Mouse (Mus musculus): ENCODE measurements around the gene Plekhg3. TPM values are rescaled to one million over a fixed set of nuclear protein-coding genes. Genes with fewer than 3 reads are reported as not detected.

Gene Plekhg3
- polyA plus RNA-seq, 1 experiment from 2014 or later: 6.2 TPM

DNA sequence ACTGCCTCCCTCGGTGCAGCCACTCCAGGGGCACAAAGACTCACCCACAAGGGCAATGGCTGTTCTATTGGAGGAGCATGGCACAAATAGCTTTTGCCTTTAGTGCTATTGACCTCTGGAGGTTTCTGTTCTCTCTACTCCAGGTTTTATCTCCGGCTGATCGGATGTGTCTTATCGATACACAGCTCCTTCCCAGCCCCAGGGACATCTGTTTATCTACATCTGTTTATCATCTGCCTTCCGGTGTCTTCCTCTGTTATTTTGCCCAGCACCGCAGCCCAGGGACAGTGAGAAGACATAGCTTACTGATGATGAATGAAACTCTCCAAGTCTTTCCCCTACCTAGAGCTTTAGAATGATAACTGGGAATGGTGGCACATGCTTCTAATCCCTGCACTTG, 30.6 kb upstream of the Plekhg3 start:
- Histone ChIP-seq H3K4me1 (replicated peaks) (peaks cover 6% of the 10 kb centered on the region), H3K4me3 (replicated peaks) (no peak overlapping the region), H3K4me2 (no peak overlapping the region), H3K36me3 (no peaks in the 10 kb centered on the region), H3K27me3 (0 out of 2 replicates have a peak, but pooled peaks cover 6% of the 10 kb centered on the region), H3K27ac (no peak overlapping the region), H3K9me3 (no peaks in the 10 kb centered on the region), H3K9ac (replicated peaks) (no peak overlapping the region)
- ATAC-seq (ENCODE audit: insufficient number of reproducible peaks, insufficient read depth, low FRiP score, low TSS enrichment, low read depth): no peak
- 84% methylated on average over 6 of the region's 6 CpGs for WGBS

GRCm38 (mm10) chr12:76500896-76501295, 29.8 kb upstream of the Plekhg3 start:
- no peaks in the 10 kb centered on the region for H3K27me3 ChIP-seq
- H3K9ac ChIP-seq (replicated peaks): no peak overlapping the region
- WGBS: 76% methylated on average over 2 of the region's 3 CpGs
- H3K4me2 ChIP-seq: no peak overlapping the region
- no peak overlapping the region for H3K4me3 ChIP-seq (replicated peaks)
- H3K9me3 ChIP-seq: no peaks in the 10 kb centered on the region
- ATAC-seq (ENCODE audit: insufficient number of reproducible peaks, insufficient read depth, low FRiP score, low TSS enrichment, low read depth): no peak
- peaks cover 6% of the 10 kb centered on the region for H3K4me1 ChIP-seq (replicated peaks)
- H3K27ac ChIP-seq: no peak overlapping the region
- no peaks in the 10 kb centered on the region for H3K36me3 ChIP-seq

DNA sequence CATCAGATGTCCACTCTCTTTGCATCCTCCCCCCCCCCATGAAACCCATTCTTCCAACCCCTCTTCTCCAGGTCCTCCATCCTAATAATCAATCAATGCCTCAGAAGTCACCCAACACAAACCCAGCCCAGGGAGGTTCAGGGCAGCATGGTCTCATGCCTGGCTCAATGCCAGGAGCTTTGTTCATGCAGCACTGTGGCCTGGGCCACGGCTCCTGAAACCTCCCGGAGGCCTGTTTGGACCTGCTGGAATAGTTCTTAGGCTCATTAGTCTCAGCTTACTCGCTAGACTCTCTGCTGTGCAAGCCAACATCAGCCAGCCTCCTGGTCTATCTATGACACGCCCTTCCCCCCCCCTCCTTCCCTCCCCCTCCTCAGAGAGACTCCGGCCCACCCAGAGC, 27.7 kb upstream of the Plekhg3 start:
- no peak overlapping the region for H3K4me2 ChIP-seq
- WGBS: 50% methylated on average over 5 of the region's 5 CpGs
- H3K27me3 ChIP-seq: no peaks in the 10 kb centered on the region
- 0 out of 2 replicates have a peak overlapping the region, but pooled peaks have one; percentile 17 for H3K27ac ChIP-seq
- H3K36me3 ChIP-seq: no peaks in the 10 kb centered on the region
- peak; percentile 34 for ATAC-seq (ENCODE audit: insufficient number of reproducible peaks, insufficient read depth, low FRiP score, low TSS enrichment, low read depth)
- H3K4me1 ChIP-seq (replicated peaks): peaks cover 17% of the 10 kb centered on the region
- H3K4me3 ChIP-seq (replicated peaks): no peak overlapping the region
- H3K9me3 ChIP-seq: no peaks in the 10 kb centered on the region
- no peak overlapping the region for H3K9ac ChIP-seq (replicated peaks)

GRCm38 (mm10) chr12:76506522-76506921, 24.2 kb upstream of the Plekhg3 start:
- Histone ChIP-seq H3K4me1 (replicated peaks) (peaks cover 23% of the 10 kb centered on the region), H3K27ac (peak overlapping the region; percentile 56; the same call in 1 of the 2 replicates), H3K4me2 (no peak overlapping the region), H3K4me3 (replicated peaks) (no peak overlapping the region), H3K27me3 (no peaks in the 10 kb centered on the region), H3K9me3 (no peaks in the 10 kb centered on the region), H3K36me3 (no peaks in the 10 kb centered on the region), H3K9ac (replicated peaks) (no peak overlapping the region)
- ATAC-seq (ENCODE audit: insufficient number of reproducible peaks, insufficient read depth, low FRiP score, low TSS enrichment, low read depth): no peak
- 71% methylated on average over 2 of the region's 2 CpGs for WGBS

GRCm38 (mm10) chr12:76507791-76508190, 22.9 kb upstream of the Plekhg3 start:
- Histone ChIP-seq H3K4me3 (replicated peaks) (no peak overlapping the region), H3K4me1 (replicated peaks) (peaks cover 23% of the 10 kb centered on the region), H3K27ac (peak overlapping the region; percentile 37), H3K9me3 (no peaks in the 10 kb centered on the region), H3K27me3 (no peaks in the 10 kb centered on the region), H3K4me2 (no peak overlapping the region), H3K36me3 (no peaks in the 10 kb centered on the region), H3K9ac (replicated peaks) (no peak overlapping the region)
- 57% methylated on average over 5 of the region's 5 CpGs for WGBS
- ATAC-seq (ENCODE audit: insufficient number of reproducible peaks, insufficient read depth, low FRiP score, low TSS enrichment, low read depth): no peak

GRCm38 (mm10) chr12:76508909-76509440, 21.7 kb upstream of the Plekhg3 start:
- peaks cover 19% of the 10 kb centered on the region; the same call in 1 of the 2 replicates for H3K4me1 ChIP-seq (replicated peaks)
- H3K4me3 ChIP-seq (replicated peaks): no peak overlapping the region
- no peaks in the 10 kb centered on the region for H3K27me3 ChIP-seq
- ATAC-seq (ENCODE audit: insufficient number of reproducible peaks, insufficient read depth, low FRiP score, low TSS enrichment, low read depth): peak; percentile 52; the same call in 1 of the 2 replicates
- no peaks in the 10 kb centered on the region for H3K9me3 ChIP-seq
- WGBS: 78% methylated on average over 7 of the region's 7 CpGs
- H3K27ac ChIP-seq: no peak overlapping the region
- no peaks in the 10 kb centered on the region for H3K36me3 ChIP-seq
- no peak overlapping the region for H3K9ac ChIP-seq (replicated peaks)
- H3K4me2 ChIP-seq: no peak overlapping the region

GRCm38 (mm10) chr12:76512731-76513130, 18.0 kb upstream of the Plekhg3 start:
- Histone ChIP-seq H3K4me2 (no peak overlapping the region), H3K4me1 (replicated peaks) (peaks cover 13% of the 10 kb centered on the region), H3K4me3 (replicated peaks) (no peak overlapping the region), H3K27me3 (no peaks in the 10 kb centered on the region), H3K36me3 (no peaks in the 10 kb centered on the region), H3K27ac (no peak overlapping the region), H3K9ac (replicated peaks) (no peak overlapping the region), H3K9me3 (no peaks in the 10 kb centered on the region)
- ATAC-seq (ENCODE audit: insufficient number of reproducible peaks, insufficient read depth, low FRiP score, low TSS enrichment, low read depth): no peak
- 74% methylated on average over 1 of the region's 1 CpGs for WGBS

DNA sequence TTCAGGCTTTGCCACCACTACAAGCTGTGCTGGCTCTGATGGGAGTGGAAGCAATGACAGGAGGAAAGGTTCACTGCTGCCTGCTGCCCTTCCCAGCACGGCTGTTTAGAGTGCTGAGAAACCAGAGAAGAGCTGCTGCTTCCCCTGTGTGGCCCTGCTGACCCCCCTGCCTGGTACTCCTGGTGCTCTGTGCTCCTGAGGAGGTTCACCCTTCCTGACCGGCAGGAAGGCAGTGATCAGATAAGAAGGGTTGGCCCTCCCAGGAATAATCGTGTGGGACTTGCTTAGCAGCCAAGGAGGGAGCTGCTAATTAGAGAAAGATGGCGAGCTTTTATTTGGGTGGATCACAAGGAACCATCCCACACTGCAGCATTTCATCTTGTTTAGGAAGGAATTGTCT, 15.8 kb upstream of the Plekhg3 start:
- H3K27me3 ChIP-seq: no peaks in the 10 kb centered on the region
- no peak overlapping the region for H3K4me2 ChIP-seq
- no peak overlapping the region for H3K4me3 ChIP-seq (replicated peaks)
- no peak for ATAC-seq (ENCODE audit: insufficient number of reproducible peaks, insufficient read depth, low FRiP score, low TSS enrichment, low read depth)
- H3K4me1 ChIP-seq (replicated peaks): peaks cover 5% of the 10 kb centered on the region; the same call in 1 of the 2 replicates
- H3K36me3 ChIP-seq: no peaks in the 10 kb centered on the region
- H3K9ac ChIP-seq (replicated peaks): no peak overlapping the region
- H3K9me3 ChIP-seq: no peaks in the 10 kb centered on the region
- WGBS: 20% methylated on average over 4 of the region's 4 CpGs
- no peak overlapping the region for H3K27ac ChIP-seq

DNA sequence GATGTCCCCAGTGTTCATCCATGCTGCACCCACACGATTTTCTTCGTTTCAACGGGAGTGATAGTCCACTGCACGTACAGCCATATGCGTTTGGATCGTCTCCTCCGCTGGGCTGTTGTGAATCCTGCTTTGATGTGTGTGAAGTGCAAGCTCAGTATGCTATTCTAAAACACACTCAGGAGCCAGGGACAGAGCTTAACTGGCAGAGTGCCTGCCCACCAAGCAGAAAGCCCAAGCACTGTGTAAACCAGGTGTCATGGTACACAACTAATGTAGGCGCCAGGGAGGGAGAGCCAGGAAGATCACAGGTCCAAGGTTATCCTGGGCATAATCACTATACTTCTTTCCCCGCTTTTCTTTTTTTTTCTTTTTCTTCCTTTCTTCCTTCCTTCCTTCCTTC, 12.7 kb upstream of the Plekhg3 start:
- Histone ChIP-seq H3K4me1 (replicated peaks) (peaks cover 5% of the 10 kb centered on the region; the same call in 1 of the 2 replicates), H3K4me2 (no peak overlapping the region)

DNA sequence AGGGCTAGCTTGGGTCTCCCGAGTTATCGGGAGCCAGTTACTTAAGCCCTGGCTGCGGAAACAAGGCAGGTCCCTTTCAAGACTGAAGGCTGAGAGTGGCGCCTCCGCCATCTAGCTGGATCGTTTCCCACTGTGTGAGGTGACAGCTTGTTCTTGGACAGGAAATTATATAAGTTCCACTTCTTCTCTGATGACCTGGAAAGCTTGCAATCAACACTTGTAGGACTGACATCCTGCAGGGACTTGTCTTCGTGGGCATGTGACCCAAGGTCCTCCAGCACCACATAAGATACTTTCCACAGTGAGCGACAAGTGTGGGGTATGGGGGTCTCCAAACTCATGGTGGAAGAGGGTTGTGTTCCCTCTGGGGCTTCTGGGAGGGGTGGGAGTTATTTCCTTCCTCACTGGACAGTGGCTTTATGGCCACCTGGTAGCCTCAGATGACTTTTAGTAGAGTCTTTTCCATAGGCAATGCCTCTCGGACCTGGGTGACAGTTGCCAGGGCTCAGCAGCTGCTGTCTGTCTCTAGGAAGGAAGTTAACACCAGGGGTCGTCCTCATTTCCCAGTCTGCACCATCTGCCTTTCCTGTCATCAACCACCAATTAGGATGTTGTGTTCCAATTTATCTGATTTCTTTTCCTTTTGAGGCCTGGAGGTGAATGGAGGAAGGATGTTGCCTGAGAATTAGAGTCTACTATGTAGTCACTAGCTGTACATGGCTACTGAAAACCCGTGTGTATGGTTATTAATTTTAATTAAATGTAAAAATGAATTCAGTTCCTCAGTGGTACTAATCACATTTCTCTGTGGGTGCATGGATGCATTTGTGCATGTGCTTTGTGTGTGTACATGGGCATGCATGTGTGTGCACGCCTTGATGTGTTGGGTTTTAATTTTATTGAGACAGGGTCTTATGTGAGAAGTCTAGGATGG, 11.5 kb upstream of the Plekhg3 start:
- Histone ChIP-seq H3K4me1 (replicated peaks) (peaks cover 5% of the 10 kb centered on the region; the same call in 1 of the 2 replicates), H3K27me3 (no peaks in the 10 kb centered on the region), H3K9ac (replicated peaks) (no peak overlapping the region), H3K36me3 (no peaks in the 10 kb centered on the region), H3K9me3 (peaks cover 5% of the 10 kb centered on the region; the same call in 1 of the 2 replicates), H3K27ac (no peak overlapping the region), H3K4me2 (no peak overlapping the region), H3K4me3 (replicated peaks) (no peak overlapping the region)
- no peak for ATAC-seq (ENCODE audit: insufficient number of reproducible peaks, insufficient read depth, low FRiP score, low TSS enrichment, low read depth)
- WGBS: 82% methylated on average over 12 of the region's 12 CpGs

More for the DNA sequence above, 12.7 kb upstream of the Plekhg3 start:
- WGBS: 91% methylated on average over 9 of the region's 9 CpGs
- no peak for ATAC-seq (ENCODE audit: insufficient number of reproducible peaks, insufficient read depth, low FRiP score, low TSS enrichment, low read depth)
- Histone ChIP-seq H3K9me3 (peaks cover 2% of the 10 kb centered on the region; the same call in 1 of the 2 replicates), H3K27me3 (no peaks in the 10 kb centered on the region), H3K4me3 (replicated peaks) (no peak overlapping the region), H3K36me3 (no peaks in the 10 kb centered on the region), H3K27ac (no peak overlapping the region), H3K9ac (replicated peaks) (no peak overlapping the region)

DNA sequence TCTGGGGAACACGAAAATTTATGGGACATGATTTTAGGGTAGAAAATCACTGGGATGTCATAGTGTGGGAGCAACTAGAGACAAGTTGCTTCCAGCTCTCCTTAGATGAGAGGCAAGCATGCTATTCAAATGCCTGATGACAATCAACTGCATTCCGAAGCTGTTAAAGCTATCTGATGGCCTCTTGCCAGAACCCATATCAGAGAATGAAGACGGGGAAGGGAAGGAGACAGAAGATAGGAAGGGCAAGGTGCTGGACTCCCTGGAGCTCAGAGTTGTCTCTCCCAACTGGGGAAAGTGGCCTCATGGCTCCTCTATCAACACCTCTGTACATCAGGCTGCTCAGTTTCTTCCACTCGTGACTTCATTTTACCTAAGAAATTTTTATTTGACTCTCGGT, 7.0 kb upstream of the Plekhg3 start:
- peaks cover 5% of the 10 kb centered on the region; the same call in 1 of the 2 replicates for H3K9me3 ChIP-seq
- ATAC-seq (ENCODE audit: insufficient number of reproducible peaks, insufficient read depth, low FRiP score, low TSS enrichment, low read depth): no peak
- WGBS: 75% methylated on average over 5 of the region's 5 CpGs

More for the DNA sequence above, 7.0 kb upstream of the Plekhg3 start:
- no peak overlapping the region for H3K9ac ChIP-seq (replicated peaks)
- H3K4me3 ChIP-seq (replicated peaks): no peak overlapping the region
- no peak overlapping the region for H3K27ac ChIP-seq
- H3K4me2 ChIP-seq: no peak overlapping the region
- H3K27me3 ChIP-seq: no peaks in the 10 kb centered on the region
- H3K36me3 ChIP-seq: no peaks in the 10 kb centered on the region
- H3K4me1 ChIP-seq (replicated peaks): no peaks in the 10 kb centered on the region
